Mouse (Mus musculus) liver, embryonic 14.5 days (tissue): ENCODE data around the gene Ager.

Experiments used
- CTCF ChIP-seq: IDR thresholded peaks from 2 replicates; pipeline ENCODE4 v1.5.1; 2016; ENCODE audit warnings: antibody characterized with exemption, low read depth, control low read depth
- EP300 ChIP-seq: IDR thresholded peaks from 2 replicates; pipeline ENCODE4 v1.6.1; 2016; ENCODE audit warnings: antibody characterized with exemption, low read depth

GRCm38 (mm10) chr17:34587423-34587811 lies 10.2 kb upstream of the Ager start:
- TF ChIP-seq CTCF, result no peak
- TF ChIP-seq EP300, result no peak
